Mouse (Mus musculus): ENCODE measurements around the gene Cdyl2.

DNA sequence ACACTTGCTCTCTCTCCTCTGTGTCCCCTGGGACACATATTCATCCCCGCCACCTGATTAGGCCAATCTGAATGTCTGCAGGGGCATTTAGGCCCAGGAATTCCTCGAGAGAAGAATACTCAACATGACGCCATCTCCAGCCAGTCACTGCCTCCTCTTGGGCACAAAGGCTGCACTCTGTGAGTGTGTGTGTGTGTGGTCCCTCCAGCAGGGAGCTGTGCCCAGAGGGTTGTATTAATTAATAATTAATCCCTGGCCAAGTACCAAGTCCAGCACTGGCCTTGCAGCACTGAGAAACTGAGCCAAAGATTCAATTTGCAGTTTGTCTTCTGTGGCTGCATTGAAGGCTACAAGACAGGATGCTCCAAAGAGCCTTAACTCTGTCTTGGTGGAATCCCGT lies 79.8 kb downstream of the Cdyl2 start:
- TF ChIP-seq CTCF (IDR thresholded peaks at IDR 0.05; ENCODE audit: extremely low read depth, insufficient read depth, low read length) (no peak), POLR2A (IDR thresholded peaks at IDR 0.05; ENCODE audit: extremely low read depth, insufficient read depth, low read length) (no peak)

Data from cortical plate, adult 2 months (tissue).